Mouse (Mus musculus) neutrophil, adult 59 days (primary cell): ENCODE results near the gene Heatr5b. TPM values are rescaled to one million over a fixed set of nuclear protein-coding genes. Genes with fewer than 3 reads are reported as not detected.

ENCODE experiments used
- total RNA-seq, 2 experiments: library from RNA; stranded (reverse); gene quantifications; 1 replicate in 1 of 2; 2 replicates in 1 of 2; pipeline ENCODE4 v1.2.4; 2023

Gene Heatr5b
- total RNA-seq: 10 to 100 TPM; 20.0 to 21.3 TPM

GRCm38 (mm10) chr17:78834856-78835835, at the start of gene Heatr5b, which contains the start of gene Gpatch11:
Heatr5b (minus strand) TSS chr17:78835364.
Gpatch11 (plus strand) TSS chr17:78835567.

GRCm38 (mm10) chr17:78882401-78883112, 47.4 kb upstream of the Heatr5b start, which contains the start of gene Eif2ak2:
Eif2ak2 (minus strand) TSS chr17:78882573.

GRCm38 (mm10) chr17:78737096-78737495, 98.1 kb downstream of the Heatr5b start, which contains the start of gene Strn:
Strn (minus strand) TSS chr17:78737196.

Other genes with a start within 250 kb of the Heatr5b start
- gene Strn, start 98.2 kb downstream of the Heatr5b start, total RNA-seq: 10 to 100 TPM; 41.3 to 41.6 TPM
- 10 to 100 TPM; 22.9 to 24.1 TPM for gene Gpatch11, start 203 bp upstream of the Heatr5b start, total RNA-seq
- gene Eif2ak2, start 47.2 kb upstream of the Heatr5b start, total RNA-seq: 10 to 100 TPM; 28.4 to 31.6 TPM
- gene Sult6b1, start 71.6 kb upstream of the Heatr5b start, total RNA-seq: not detected
- 1 to 10 TPM; 6.9 TPM for gene Cebpzos, start 81.1 kb upstream of the Heatr5b start, total RNA-seq
- gene Cebpz, start 101.7 kb upstream of the Heatr5b start, total RNA-seq: 10 to 100 TPM; 67.5 to 70.8 TPM
- 10 to 100 TPM; 22.1 to 25.8 TPM for gene Ndufaf7, start 101.8 kb upstream of the Heatr5b start, total RNA-seq
- 10 to 100 TPM; 46.0 to 54.2 TPM for gene Prkd3, start 185.5 kb upstream of the Heatr5b start, total RNA-seq
- gene Qpct, start 216.5 kb upstream of the Heatr5b start, total RNA-seq: 1 to 10 TPM; 6.3 to 7.7 TPM